Mouse (Mus musculus) brown adipose tissue, adult 24 weeks (tissue): ENCODE results near the gene Chchd6. TPM values are rescaled to one million over a fixed set of nuclear protein-coding genes. Genes with fewer than 3 reads are reported as not detected.

Experiments used
- H3K27ac ChIP-seq: fragments of 200-500 bp; replicated peaks from 2 replicates; pipeline ENCODE4 v1.5.1; 2012; ENCODE audit warnings: low read depth, mild to moderate bottlenecking, low read length
- H3K4me1 ChIP-seq: fragments of 200-500 bp; 2 replicates; pipeline ENCODE4 v1.6.1; 2012; ENCODE audit warnings: low read length, mixed read lengths; ENCODE audit not compliant: control insufficient read depth, insufficient read depth, insufficient read length
- H3K4me3 ChIP-seq: fragments of 200-500 bp; 2 replicates; pipeline ENCODE4 v1.5.1; 2012; ENCODE audit warnings: low read depth, mild to moderate bottlenecking, low read length, moderate library complexity; ENCODE audit not compliant: insufficient read depth
- polyA plus RNA-seq: library from polyadenylated mRNA; stranded (reverse); fragments of >200 nt; gene quantifications from 2 replicates; pipeline ENCODE4 v1.2.4, GENCODE M21; 2012; ENCODE audit not compliant: missing spikeins, insufficient read depth, insufficient read length

The Chchd6 gene
- 72.4 and 79.4 TPM in 2 replicates for polyA plus RNA-seq

GRCm38 (mm10) chr6:89595018-89595776 is at the start of gene Chchd6:
Gene Chchd6 (minus strand): TSS chr6:89595652.
- H3K4me3 ChIP-seq = peak within 1 kb of the TSS; percentile 77
- H3K4me1 ChIP-seq = no peaks in the 10 kb centered on the region
- no peak within 1 kb of the TSS for H3K27ac ChIP-seq

- Histone ChIP-seq H3K4me1 (0 out of 2 replicates have a peak, but pooled peaks cover 2% of the 10 kb centered on the region), H3K27ac (peak overlapping the region; percentile 42), H3K4me3 (peak overlapping the region; percentile 77)
Measured at GRCm38 (mm10) chr6:89644271-89645075, 49.0 kb upstream of the Chchd6 start.

- H3K4me3 ChIP-seq = peak within 1 kb of the TSS; percentile 77
- H3K27ac ChIP-seq = peak within 1 kb of the TSS; percentile 42
- H3K4me1 ChIP-seq = 0 out of 2 replicates have a peak, but pooled peaks cover 2% of the 10 kb centered on the region
Measured at GRCm38 (mm10) chr6:89643798-89644270, 48.4 kb upstream of the Chchd6 start, which contains the start of gene Txnrd3. Gene Txnrd3 (plus strand): TSS chr6:89643988.

- Histone ChIP-seq H3K4me1 (peaks cover 5% of the 10 kb centered on the region; the same call in 1 of the 2 replicates), H3K27ac (no peak overlapping the region), H3K4me3 (no peak overlapping the region)
Measured at GRCm38 (mm10) chr6:89639025-89639424, 43.6 kb upstream of the Chchd6 start.

GRCm38 (mm10) chr6:89637977-89638376 is 42.5 kb upstream of the Chchd6 start:
- Histone ChIP-seq H3K4me3 (no peak overlapping the region), H3K4me1 (peaks cover 3% of the 10 kb centered on the region; the same call in 1 of the 2 replicates), H3K27ac (no peak overlapping the region)

- Histone ChIP-seq H3K27ac (no peak overlapping the region; the same call in 1 of the 2 replicates), H3K4me3 (no peak overlapping the region), H3K4me1 (peaks cover 3% of the 10 kb centered on the region; the same call in 1 of the 2 replicates)
Measured at GRCm38 (mm10) chr6:89634400-89634799, 38.9 kb upstream of the Chchd6 start.

- H3K4me3 ChIP-seq = no peak overlapping the region
- H3K4me1 ChIP-seq = peaks cover 3% of the 10 kb centered on the region; the same call in 1 of the 2 replicates
- H3K27ac ChIP-seq = no peak overlapping the region
Measured at GRCm38 (mm10) chr6:89633115-89633514, 37.7 kb upstream of the Chchd6 start.

GRCm38 (mm10) chr6:89631809-89632562 is 36.5 kb upstream of the Chchd6 start:
- H3K4me3 ChIP-seq = no peak overlapping the region
- no peak overlapping the region for H3K27ac ChIP-seq
- H3K4me1 ChIP-seq = peaks cover 3% of the 10 kb centered on the region; the same call in 1 of the 2 replicates

- H3K4me1 ChIP-seq = no peaks in the 10 kb centered on the region
- no peak overlapping the region for H3K4me3 ChIP-seq
- no peak overlapping the region for H3K27ac ChIP-seq
Measured at GRCm38 (mm10) chr6:89628045-89628785, 32.8 kb upstream of the Chchd6 start.

GRCm38 (mm10) chr6:89622647-89623046 is 27.2 kb upstream of the Chchd6 start:
- Histone ChIP-seq H3K4me1 (no peaks in the 10 kb centered on the region), H3K27ac (no peak overlapping the region), H3K4me3 (no peak overlapping the region)

GRCm38 (mm10) chr6:89615373-89615755 is 19.9 kb upstream of the Chchd6 start:
- Histone ChIP-seq H3K4me3 (no peak overlapping the region), H3K27ac (no peak overlapping the region), H3K4me1 (no peaks in the 10 kb centered on the region)

GRCm38 (mm10) chr6:89614596-89615372 is 19.3 kb upstream of the Chchd6 start:
- H3K27ac ChIP-seq = no peak overlapping the region
- H3K4me1 ChIP-seq = no peaks in the 10 kb centered on the region
- H3K4me3 ChIP-seq = no peak overlapping the region

- H3K27ac ChIP-seq = no peak overlapping the region
Measured at GRCm38 (mm10) chr6:89614107-89614471, 18.6 kb upstream of the Chchd6 start.

More at GRCm38 (mm10) chr6:89614107-89614471, 18.6 kb upstream of the Chchd6 start:
- Histone ChIP-seq H3K4me3 (no peak overlapping the region), H3K4me1 (no peaks in the 10 kb centered on the region)
